Mouse (Mus musculus) kidney, adult 2 months (tissue): ENCODE measurements around the gene Nr4a2.

Source experiments
- CTCF ChIP-seq: fragments of 200-500 bp; conservative IDR thresholded peaks from 2 replicates; pipeline ENCODE4 v1.5.1; 2011; ENCODE audit warnings: low read depth, mild to moderate bottlenecking, control low read depth, low read length, moderate library complexity, mixed read lengths; ENCODE audit not compliant: insufficient read depth, insufficient read length
- POLR2A ChIP-seq: fragments of 200-500 bp; IDR thresholded peaks from one replicate; pipeline ENCODE4 v1.6.1; 2011; ENCODE audit warnings: low read depth, low read length, control low read depth

GRCm38 (mm10) chr2:57063480-57063879, 60.3 kb downstream of the Nr4a2 start:
- TF ChIP-seq CTCF = no peak
- no peak for TF ChIP-seq POLR2A
